Mouse (Mus musculus) embryonic facial prominence, embryonic 10.5 days (tissue): ENCODE measurements at regions not wholly inside any gene's neighbourhood (a gene's known extent, or its start where the extent isn't known, plus 50 kb on each side); places are given as distances from the start of the nearest gene placed in this dataset.

Experiments used
- DNase-seq: peaks from one replicate; pipeline ENCODE4 v3.0.0-alpha.2; 2017; ENCODE audit warnings: low spot score
- H3K27ac ChIP-seq: fragments of 300-500 bp; sonication (generic); replicated peaks from 2 replicates; pipeline ENCODE4 v1.5.1; 2016; ENCODE audit warnings: mild to moderate bottlenecking
- H3K27me3 ChIP-seq: fragments of 300-500 bp; sonication (generic); replicated peaks from 2 replicates; pipeline ENCODE4 v1.6.1; 2016; ENCODE audit warnings: low read depth, mild to moderate bottlenecking; ENCODE audit not compliant: poor library complexity, severe bottlenecking
- H3K36me3 ChIP-seq: fragments of 300-500 bp; sonication (generic); replicated peaks from 2 replicates; pipeline ENCODE4 v1.6.1; 2016; ENCODE audit warnings: mild to moderate bottlenecking, moderate library complexity
- H3K4me1 ChIP-seq: fragments of 300-500 bp; sonication (generic); 2 replicates; pipeline ENCODE4 v1.6.1; 2016
- H3K4me3 ChIP-seq: fragments of 300-500 bp; sonication (generic); 2 replicates; pipeline ENCODE4 v1.5.1; 2016; ENCODE audit warnings: mild to moderate bottlenecking, moderate library complexity
- H3K9me3 ChIP-seq: fragments of 300-500 bp; sonication (generic); 2 replicates; pipeline ENCODE4 v1.6.1; 2016; ENCODE audit warnings: mild to moderate bottlenecking
- WGBS: fragments of 180-500 bp; shearing (Covaris S2); methylation state at CpG from one replicate; pipeline ENCODE4 v1.1.7; 2016; 5-methylcytosine and 5-hydroxymethylcytosine counted together

- no peak overlapping the region for H3K4me3 ChIP-seq
- H3K9me3 ChIP-seq, result no peaks in the 10 kb centered on the region
- DNase-seq, result no peak
- no peak overlapping the region for H3K27ac ChIP-seq
- no peaks in the 10 kb centered on the region for H3K36me3 ChIP-seq
- 0 out of 2 replicates have a peak, but pooled peaks cover 7% of the 10 kb centered on the region for H3K27me3 ChIP-seq
- H3K4me1 ChIP-seq, result peaks cover 7% of the 10 kb centered on the region; the same call in 1 of the 2 replicates
- 86% methylated on average over 3 of the region's 3 CpGs for WGBS
Measured at GRCm38 (mm10) chr1:155015669-155016068, 83.8 kb downstream of the Ier5 start.

- Histone ChIP-seq H3K36me3 (no peaks in the 10 kb centered on the region), H3K4me3 (no peak overlapping the region), H3K27ac (no peak overlapping the region), H3K4me1 (peaks cover 7% of the 10 kb centered on the region; the same call in 1 of the 2 replicates), H3K27me3 (peaks cover 12% of the 10 kb centered on the region; the same call in 1 of the 2 replicates), H3K9me3 (no peaks in the 10 kb centered on the region)
- WGBS, result 90% methylated on average over 3 of the region's 3 CpGs
- DNase-seq, result no peak
Measured at GRCm38 (mm10) chr1:155014944-155015343, 84.5 kb downstream of the Ier5 start.

GRCm38 (mm10) chr1:155013784-155014183 lies 85.7 kb downstream of the Ier5 start:
- Histone ChIP-seq H3K27ac (no peak overlapping the region), H3K4me3 (no peak overlapping the region), H3K4me1 (peaks cover 7% of the 10 kb centered on the region; the same call in 1 of the 2 replicates), H3K36me3 (no peaks in the 10 kb centered on the region), H3K27me3 (peaks cover 20% of the 10 kb centered on the region; the same call in 1 of the 2 replicates), H3K9me3 (no peaks in the 10 kb centered on the region)
- 63% methylated on average over 4 of the region's 4 CpGs for WGBS
- DNase-seq, result no peak

GRCm38 (mm10) chr1:155013361-155013760 lies 86.1 kb downstream of the Ier5 start:
- no peaks in the 10 kb centered on the region for H3K36me3 ChIP-seq
- H3K9me3 ChIP-seq, result no peaks in the 10 kb centered on the region
- 67% methylated on average over 4 of the region's 4 CpGs for WGBS
- H3K27me3 ChIP-seq, result peaks cover 21% of the 10 kb centered on the region; the same call in 1 of the 2 replicates
- H3K27ac ChIP-seq, result no peak overlapping the region
- peaks cover 7% of the 10 kb centered on the region; the same call in 1 of the 2 replicates for H3K4me1 ChIP-seq
- no peak overlapping the region for H3K4me3 ChIP-seq
- no peak for DNase-seq

GRCm38 (mm10) chr1:155006539-155007486 lies 92.6 kb downstream of the Ier5 start:
- no peaks in the 10 kb centered on the region for H3K9me3 ChIP-seq
- no peak overlapping the region for H3K27ac ChIP-seq
- H3K4me1 ChIP-seq, result peaks cover 5% of the 10 kb centered on the region; the same call in 1 of the 2 replicates
- peaks cover 25% of the 10 kb centered on the region; the same call in 1 of the 2 replicates for H3K27me3 ChIP-seq
- no peaks in the 10 kb centered on the region for H3K36me3 ChIP-seq
- no peak overlapping the region for H3K4me3 ChIP-seq
- DNase-seq, result peak; percentile 90
- WGBS, result 16% methylated on average over 16 of the region's 16 CpGs

- DNase-seq, result no peak
- H3K36me3 ChIP-seq, result no peaks in the 10 kb centered on the region
- H3K9me3 ChIP-seq, result no peaks in the 10 kb centered on the region
- WGBS, result 83% methylated on average over 10 of the region's 10 CpGs
- peaks cover 20% of the 10 kb centered on the region; the same call in 1 of the 2 replicates for H3K27me3 ChIP-seq
- H3K4me3 ChIP-seq, result no peak overlapping the region
- no peak overlapping the region for H3K27ac ChIP-seq
- peaks cover 5% of the 10 kb centered on the region; the same call in 1 of the 2 replicates for H3K4me1 ChIP-seq
Measured at GRCm38 (mm10) chr1:155006099-155006498, 93.3 kb downstream of the Ier5 start.

- H3K27ac ChIP-seq, result no peak overlapping the region
- no peaks in the 10 kb centered on the region for H3K9me3 ChIP-seq
- H3K27me3 ChIP-seq, result 0 out of 2 replicates have a peak, but pooled peaks cover 6% of the 10 kb centered on the region
- H3K4me3 ChIP-seq, result no peak overlapping the region
- no peaks in the 10 kb centered on the region for H3K36me3 ChIP-seq
- DNase-seq, result no peak
- peaks cover 14% of the 10 kb centered on the region for H3K4me1 ChIP-seq
Measured at GRCm38 (mm10) chr1:155000301-155000700, 99.1 kb downstream of the Ier5 start.

GRCm38 (mm10) chr1:154999501-155000131 lies 99.8 kb downstream of the Ier5 start:
- peaks cover 20% of the 10 kb centered on the region for H3K4me1 ChIP-seq
- 80% methylated on average over 9 of the region's 9 CpGs for WGBS
- no peaks in the 10 kb centered on the region for H3K9me3 ChIP-seq
- no peak overlapping the region for H3K4me3 ChIP-seq
- no peaks in the 10 kb centered on the region for H3K36me3 ChIP-seq
- H3K27me3 ChIP-seq, result 0 out of 2 replicates have a peak, but pooled peaks cover 6% of the 10 kb centered on the region
- DNase-seq, result no peak
- no peak overlapping the region for H3K27ac ChIP-seq

- DNase-seq, result peak; percentile 60
- H3K27ac ChIP-seq, result peak overlapping the region; percentile 15; the same call in 1 of the 2 replicates
- 70% methylated on average over 9 of the region's 9 CpGs for WGBS
Measured at GRCm38 (mm10) chr1:154995778-154996390, 103.6 kb downstream of the Ier5 start.

GRCm38 (mm10) chr1:154993927-154994856 lies 105.2 kb downstream of the Ier5 start:
- Histone ChIP-seq H3K27me3 (no peaks in the 10 kb centered on the region), H3K9me3 (no peaks in the 10 kb centered on the region), H3K27ac (no peak overlapping the region), H3K36me3 (no peaks in the 10 kb centered on the region), H3K4me1 (peaks cover 23% of the 10 kb centered on the region), H3K4me3 (no peak overlapping the region)
- WGBS, result 81% methylated on average over 21 of the region's 21 CpGs
- no peak for DNase-seq

More at GRCm38 (mm10) chr1:154995778-154996390, 103.6 kb downstream of the Ier5 start:
- Histone ChIP-seq H3K9me3 (no peaks in the 10 kb centered on the region), H3K4me1 (peaks cover 23% of the 10 kb centered on the region), H3K27me3 (no peaks in the 10 kb centered on the region), H3K4me3 (no peak overlapping the region), H3K36me3 (no peaks in the 10 kb centered on the region)

- Histone ChIP-seq H3K4me1 (peaks cover 17% of the 10 kb centered on the region), H3K27me3 (no peaks in the 10 kb centered on the region), H3K27ac (no peak overlapping the region), H3K36me3 (no peaks in the 10 kb centered on the region), H3K4me3 (no peak overlapping the region), H3K9me3 (no peaks in the 10 kb centered on the region)
- no peak for DNase-seq
- 87% methylated on average over 7 of the region's 7 CpGs for whole genome bisulfite sequencing
Measured at GRCm38 (mm10) chr1:154983325-154983724, 99.0 kb upstream of the Cacna1e start.
